Mouse (Mus musculus): ENCODE measurements around the gene Evpl. TPM values are rescaled to one million over a fixed set of nuclear protein-coding genes. Genes with fewer than 3 reads are reported as not detected.

The Evpl gene
- polyA plus RNA-seq, 1 experiment from 2014 or later = 0.33 TPM

GRCm38 (mm10) chr11:116206678-116207077 lies 31.2 kb downstream of the Evpl start:
- H3K27ac ChIP-seq (replicated peaks) = no peak overlapping the region
- 82% methylated on average over 4 of the region's 4 CpGs for WGBS
- H3K4me2 ChIP-seq (replicated peaks) = no peak overlapping the region
- no peak overlapping the region for H3K4me3 ChIP-seq
- no peaks in the 10 kb centered on the region for H3K4me1 ChIP-seq
- no peak overlapping the region for H3K9ac ChIP-seq (replicated peaks)
- no peak for ATAC-seq (replicated peaks)
- no peaks in the 10 kb centered on the region for H3K27me3 ChIP-seq
- H3K36me3 ChIP-seq = peaks cover 22% of the 10 kb centered on the region
- H3K9me3 ChIP-seq = no peaks in the 10 kb centered on the region

- H3K27ac ChIP-seq (replicated peaks) = no peak overlapping the region
Measured at GRCm38 (mm10) chr11:116203150-116203549, 34.7 kb downstream of the Evpl start.

GRCm38 (mm10) chr11:116201151-116201550 lies 36.7 kb downstream of the Evpl start:
- no peaks in the 10 kb centered on the region for H3K27me3 ChIP-seq
- no peak overlapping the region for H3K9ac ChIP-seq (replicated peaks)
- no peak overlapping the region for H3K4me3 ChIP-seq
- 85% methylated on average over 2 of the region's 2 CpGs for WGBS
- H3K9me3 ChIP-seq = no peaks in the 10 kb centered on the region
- H3K36me3 ChIP-seq = peaks cover 11% of the 10 kb centered on the region
- H3K27ac ChIP-seq (replicated peaks) = no peak overlapping the region
- no peak overlapping the region for H3K4me2 ChIP-seq (replicated peaks)
- no peak for ATAC-seq (replicated peaks)
- peaks cover 27% of the 10 kb centered on the region for H3K4me1 ChIP-seq

More at GRCm38 (mm10) chr11:116203150-116203549, 34.7 kb downstream of the Evpl start:
- Histone ChIP-seq H3K4me1 (peaks cover 7% of the 10 kb centered on the region), H3K9ac (replicated peaks) (no peak overlapping the region), H3K4me3 (no peak overlapping the region), H3K27me3 (no peaks in the 10 kb centered on the region), H3K9me3 (no peaks in the 10 kb centered on the region), H3K4me2 (replicated peaks) (no peak overlapping the region), H3K36me3 (peaks cover 22% of the 10 kb centered on the region)
- ATAC-seq (replicated peaks) = no peak
- WGBS = 94% methylated on average over 3 of the region's 3 CpGs

- peak within 1 kb of the TSS; percentile 91 for H3K9ac ChIP-seq (replicated peaks)
- no peaks in the 10 kb centered on the region for H3K9me3 ChIP-seq
- no peaks in the 10 kb centered on the region for H3K27me3 ChIP-seq
- H3K4me3 ChIP-seq = peak within 1 kb of the TSS; percentile 84
- H3K4me2 ChIP-seq (replicated peaks) = peak within 1 kb of the TSS; percentile 64
- peaks cover 40% of the 10 kb centered on the region for H3K4me1 ChIP-seq
- ATAC-seq (replicated peaks) = peak; percentile 99
- whole genome bisulfite sequencing = under 1% methylated on average over 61 of the region's 62 CpGs
- H3K36me3 ChIP-seq = no peaks in the 10 kb centered on the region
- peak within 1 kb of the TSS; percentile 97 for H3K27ac ChIP-seq (replicated peaks)
Measured at GRCm38 (mm10) chr11:116198639-116199531, 39.0 kb downstream of the Evpl start, which contains the start of the genes Ten1 and Acox1. Gene Ten1, plus strand, starts transcription at chr11:116198855. Gene Acox1, minus strand, starts transcription at chr11:116199045.

GRCm38 (mm10) chr11:116198132-116198531 lies 39.7 kb downstream of the Evpl start:
- Histone ChIP-seq H3K4me2 (replicated peaks) (peak overlapping the region; percentile 64), H3K27me3 (no peaks in the 10 kb centered on the region), H3K4me3 (peak overlapping the region; percentile 84), H3K4me1 (peaks cover 40% of the 10 kb centered on the region), H3K9me3 (no peaks in the 10 kb centered on the region), H3K9ac (replicated peaks) (peak overlapping the region; percentile 91), H3K27ac (replicated peaks) (peak overlapping the region; percentile 97), H3K36me3 (no peaks in the 10 kb centered on the region)
- 24% methylated on average over 13 of the region's 13 CpGs for WGBS
- no peak; the same call in 1 of the 2 replicates for ATAC-seq (replicated peaks)

GRCm38 (mm10) chr11:116197584-116197906 lies 40.3 kb downstream of the Evpl start:
- Histone ChIP-seq H3K27me3 (no peaks in the 10 kb centered on the region), H3K9ac (replicated peaks) (no peak overlapping the region), H3K27ac (replicated peaks) (no peak overlapping the region), H3K9me3 (no peaks in the 10 kb centered on the region), H3K4me3 (peak overlapping the region; percentile 84; the same call in 1 of the 2 replicates), H3K36me3 (no peaks in the 10 kb centered on the region), H3K4me2 (replicated peaks) (peak overlapping the region; percentile 64), H3K4me1 (peaks cover 40% of the 10 kb centered on the region)
- 86% methylated on average over 6 of the region's 6 CpGs for WGBS
- no peak for ATAC-seq (replicated peaks)

- peaks cover 40% of the 10 kb centered on the region for H3K4me1 ChIP-seq
- no peak overlapping the region for H3K9ac ChIP-seq (replicated peaks)
- 95% methylated on average over 18 of the region's 18 CpGs for WGBS
- H3K27me3 ChIP-seq = no peaks in the 10 kb centered on the region
- no peaks in the 10 kb centered on the region for H3K9me3 ChIP-seq
- H3K36me3 ChIP-seq = no peaks in the 10 kb centered on the region
- H3K27ac ChIP-seq (replicated peaks) = no peak overlapping the region
- ATAC-seq (replicated peaks) = no peak
- peak overlapping the region; percentile 84; the same call in 1 of the 2 replicates for H3K4me3 ChIP-seq
- H3K4me2 ChIP-seq (replicated peaks) = peak overlapping the region; percentile 64
Measured at GRCm38 (mm10) chr11:116196866-116197583, 40.9 kb downstream of the Evpl start.

- no peak overlapping the region for H3K4me3 ChIP-seq
- 89% methylated on average over 3 of the region's 3 CpGs for WGBS
- H3K9ac ChIP-seq (replicated peaks) = no peak overlapping the region
- ATAC-seq (replicated peaks) = no peak
- no peak overlapping the region for H3K4me2 ChIP-seq (replicated peaks)
- no peaks in the 10 kb centered on the region for H3K9me3 ChIP-seq
- peaks cover 2% of the 10 kb centered on the region; the same call in 1 of the 2 replicates for H3K36me3 ChIP-seq
- H3K27me3 ChIP-seq = no peaks in the 10 kb centered on the region
- peaks cover 40% of the 10 kb centered on the region for H3K4me1 ChIP-seq
- H3K27ac ChIP-seq (replicated peaks) = no peak overlapping the region
Measured at GRCm38 (mm10) chr11:116196336-116196735, 41.5 kb downstream of the Evpl start.

- H3K4me1 ChIP-seq = peaks cover 40% of the 10 kb centered on the region
- no peak overlapping the region for H3K9ac ChIP-seq (replicated peaks)
Measured at GRCm38 (mm10) chr11:116195252-116195651, 42.6 kb downstream of the Evpl start.

GRCm38 (mm10) chr11:116194619-116195018 lies 43.3 kb downstream of the Evpl start:
- Histone ChIP-seq H3K9me3 (no peaks in the 10 kb centered on the region), H3K4me3 (no peak overlapping the region)

More at GRCm38 (mm10) chr11:116195252-116195651, 42.6 kb downstream of the Evpl start:
- Histone ChIP-seq H3K4me2 (replicated peaks) (no peak overlapping the region), H3K9me3 (no peaks in the 10 kb centered on the region), H3K27ac (replicated peaks) (no peak overlapping the region), H3K4me3 (no peak overlapping the region), H3K27me3 (no peaks in the 10 kb centered on the region), H3K36me3 (peaks cover 7% of the 10 kb centered on the region)
- 85% methylated on average over 5 of the region's 5 CpGs for WGBS
- no peak for ATAC-seq (replicated peaks)

GRCm38 (mm10) chr11:116187226-116187930 lies 50.5 kb downstream of the Evpl start:
- Histone ChIP-seq H3K9ac (replicated peaks) (no peak overlapping the region), H3K27me3 (no peaks in the 10 kb centered on the region)

More at GRCm38 (mm10) chr11:116194619-116195018, 43.3 kb downstream of the Evpl start:
- H3K4me1 ChIP-seq = peaks cover 38% of the 10 kb centered on the region
- H3K4me2 ChIP-seq (replicated peaks) = no peak overlapping the region
- H3K27ac ChIP-seq (replicated peaks) = no peak overlapping the region
- WGBS = 96% methylated on average over 8 of the region's 8 CpGs
- ATAC-seq (replicated peaks) = no peak
- H3K27me3 ChIP-seq = no peaks in the 10 kb centered on the region
- H3K9ac ChIP-seq (replicated peaks) = no peak overlapping the region
- H3K36me3 ChIP-seq = peaks cover 7% of the 10 kb centered on the region

More at GRCm38 (mm10) chr11:116187226-116187930, 50.5 kb downstream of the Evpl start:
- no peak for ATAC-seq (replicated peaks)
- Histone ChIP-seq H3K4me3 (no peak overlapping the region), H3K36me3 (peaks cover 27% of the 10 kb centered on the region), H3K4me2 (replicated peaks) (no peak overlapping the region), H3K27ac (replicated peaks) (no peak overlapping the region; the same call in 1 of the 2 replicates), H3K4me1 (peaks cover 15% of the 10 kb centered on the region), H3K9me3 (no peaks in the 10 kb centered on the region)
- WGBS = 45% methylated on average over 11 of the region's 11 CpGs

Data from forebrain, embryonic 15.5 days (tissue).